Mouse (Mus musculus) olfactory bulb, adult 2 months (tissue): ENCODE data around the gene Zdhhc15.

ENCODE experiments used
- CTCF ChIP-seq: fragments of 200-500 bp; IDR thresholded peaks from 2 replicates; pipeline ENCODE4 v1.5.1; 2012; ENCODE audit warnings: low read depth, mild to moderate bottlenecking, low read length, moderate library complexity; ENCODE audit not compliant: insufficient read depth
- POLR2A ChIP-seq: fragments of 200-500 bp; IDR thresholded peaks from 2 replicates; pipeline ENCODE4 v1.6.1; 2012; ENCODE audit warnings: mild to moderate bottlenecking, low read depth, low read length, moderate library complexity; ENCODE audit not compliant: insufficient read depth

- TF ChIP-seq POLR2A (no peak), CTCF (no peak)
Measured at GRCm38 (mm10) chrX:104656976-104657375, 13.9 kb downstream of the Zdhhc15 start.
